Mouse (Mus musculus): ENCODE measurements around the gene Bcl2l10. TPM values are rescaled to one million over a fixed set of nuclear protein-coding genes. Genes with fewer than 3 reads are reported as not detected.
A peak's percentile ranks its signal among the peaks of the same experiment; 100 is the strongest.

Gene Bcl2l10
- total and polyA plus RNA-seq, 2 experiments, result not detected

DNA sequence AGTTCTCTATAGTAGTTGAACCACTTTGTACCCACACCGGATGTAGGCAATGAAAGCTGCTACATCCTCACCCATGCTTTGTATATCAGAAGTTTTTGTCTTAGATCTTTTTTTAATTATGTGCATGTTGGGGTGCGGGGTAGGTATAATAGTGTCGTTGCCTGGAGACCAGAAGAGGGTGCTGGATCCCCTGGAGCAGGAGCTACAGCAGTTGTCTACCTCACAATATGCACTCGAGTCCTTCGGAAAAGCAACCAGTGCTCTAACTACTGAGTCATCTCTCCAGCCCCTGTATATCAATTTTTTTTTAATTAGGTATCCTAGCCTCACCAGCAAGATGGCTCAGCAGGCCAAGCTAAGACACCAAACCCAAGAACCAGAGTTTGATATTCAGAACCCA lies 40.5 kb upstream of the Bcl2l10 start:
- no peak overlapping the region for H3K27ac ChIP-seq (replicated peaks; ENCODE audit: insufficient read depth, low read depth, low read length)
- no peak overlapping the region for H3K4me3 ChIP-seq (ENCODE audit: insufficient read depth, low read depth, low read length)
- TF ChIP-seq POLR2A (IDR thresholded peaks at IDR 0.05; ENCODE audit: extremely low read depth, insufficient read depth, low read length) (no peak), CTCF (IDR thresholded peaks at IDR 0.05; ENCODE audit: low read depth, low read length) (no peak)
- 92% methylated on average over 5 of the region's 5 CpGs for WGBS
- no peak overlapping the region for H3K9ac ChIP-seq (ENCODE audit: low read depth, low read length)
- no peaks in the 10 kb centered on the region for H3K4me1 ChIP-seq (ENCODE audit: control insufficient read depth, insufficient read depth, low read length)
- no peaks in the 10 kb centered on the region for H3K36me3 ChIP-seq (ENCODE audit: control insufficient read depth, insufficient read depth, low read length)
- H3K27me3 ChIP-seq (ENCODE audit: control insufficient read depth, insufficient read depth, low read length), result no peaks in the 10 kb centered on the region
- H3K79me2 ChIP-seq (ENCODE audit: control insufficient read depth, insufficient read depth, low read length), result no peaks in the 10 kb centered on the region
- no peak for DNase-seq (ENCODE audit: extremely low read depth, low read depth, low spot score)

DNA sequence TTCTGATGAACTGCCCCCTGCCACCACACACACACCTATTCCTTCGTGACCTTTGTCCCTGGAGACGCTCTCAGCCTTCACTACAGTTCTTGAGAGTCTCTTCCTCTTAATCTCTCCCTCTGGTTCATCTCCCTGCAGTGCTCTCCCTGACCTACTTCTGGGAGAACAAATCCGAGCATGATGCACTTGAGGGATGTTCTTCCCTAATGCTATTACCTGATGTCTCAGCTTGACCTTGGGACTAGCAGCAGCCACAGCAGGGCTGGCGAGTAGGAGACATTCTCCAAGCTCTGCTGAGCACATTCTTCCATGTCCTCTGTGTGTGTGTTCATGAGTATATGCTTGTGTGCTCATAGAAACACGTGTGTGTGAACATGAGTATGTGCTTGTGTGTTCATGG lies 38.9 kb upstream of the Bcl2l10 start:
- Histone ChIP-seq H3K36me3 (ENCODE audit: control insufficient read depth, insufficient read depth, low read length) (no peaks in the 10 kb centered on the region), H3K79me2 (ENCODE audit: control insufficient read depth, insufficient read depth, low read length) (no peaks in the 10 kb centered on the region), H3K27ac (replicated peaks; ENCODE audit: insufficient read depth, low read depth, low read length) (no peak overlapping the region), H3K27me3 (ENCODE audit: control insufficient read depth, insufficient read depth, low read length) (no peaks in the 10 kb centered on the region), H3K4me1 (ENCODE audit: control insufficient read depth, insufficient read depth, low read length) (peaks cover under 1% of the 10 kb centered on the region; the same call in 1 of the 2 replicates), H3K4me3 (ENCODE audit: insufficient read depth, low read depth, low read length) (no peak overlapping the region), H3K9ac (ENCODE audit: low read depth, low read length) (no peak overlapping the region)
- TF ChIP-seq CTCF (IDR thresholded peaks at IDR 0.05; ENCODE audit: low read depth, low read length) (no peak), POLR2A (IDR thresholded peaks at IDR 0.05; ENCODE audit: extremely low read depth, insufficient read depth, low read length) (no peak)
- 72% methylated on average over 5 of the region's 5 CpGs for WGBS
- DNase-seq (ENCODE audit: extremely low read depth, low read depth, low spot score), result no peak

DNA sequence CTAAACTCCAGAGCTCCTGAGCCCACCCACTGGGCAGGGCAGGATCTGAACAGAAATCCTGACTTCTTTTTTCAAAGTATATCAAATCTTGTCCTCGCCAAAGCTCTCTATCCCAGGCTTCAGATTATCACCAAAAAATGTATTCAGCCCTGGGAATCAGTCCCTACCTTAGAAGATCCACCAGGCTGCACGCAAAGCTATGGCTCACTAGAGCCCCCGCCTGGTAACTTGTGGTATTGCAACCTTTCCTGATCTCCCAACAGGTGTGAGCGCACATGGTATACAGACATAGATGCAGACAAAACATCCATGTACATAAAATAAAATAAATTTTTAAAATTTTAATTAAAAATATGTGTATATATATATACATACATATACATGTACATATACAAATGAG lies 35.5 kb upstream of the Bcl2l10 start:
- TF ChIP-seq POLR2A (IDR thresholded peaks at IDR 0.05; ENCODE audit: extremely low read depth, insufficient read depth, low read length) (no peak), CTCF (IDR thresholded peaks at IDR 0.05; ENCODE audit: low read depth, low read length) (peak; percentile 77)
- Histone ChIP-seq H3K9ac (ENCODE audit: low read depth, low read length) (no peak overlapping the region), H3K4me1 (ENCODE audit: control insufficient read depth, insufficient read depth, low read length) (peaks cover 2% of the 10 kb centered on the region; the same call in 1 of the 2 replicates), H3K4me3 (ENCODE audit: insufficient read depth, low read depth, low read length) (no peak overlapping the region), H3K27me3 (ENCODE audit: control insufficient read depth, insufficient read depth, low read length) (no peaks in the 10 kb centered on the region), H3K36me3 (ENCODE audit: control insufficient read depth, insufficient read depth, low read length) (no peaks in the 10 kb centered on the region), H3K27ac (replicated peaks; ENCODE audit: insufficient read depth, low read depth, low read length) (no peak overlapping the region), H3K79me2 (ENCODE audit: control insufficient read depth, insufficient read depth, low read length) (no peaks in the 10 kb centered on the region)
- DNase-seq (ENCODE audit: extremely low read depth, low read depth, low spot score), result peak; percentile 9
- 27% methylated on average over 4 of the region's 4 CpGs for WGBS

DNA sequence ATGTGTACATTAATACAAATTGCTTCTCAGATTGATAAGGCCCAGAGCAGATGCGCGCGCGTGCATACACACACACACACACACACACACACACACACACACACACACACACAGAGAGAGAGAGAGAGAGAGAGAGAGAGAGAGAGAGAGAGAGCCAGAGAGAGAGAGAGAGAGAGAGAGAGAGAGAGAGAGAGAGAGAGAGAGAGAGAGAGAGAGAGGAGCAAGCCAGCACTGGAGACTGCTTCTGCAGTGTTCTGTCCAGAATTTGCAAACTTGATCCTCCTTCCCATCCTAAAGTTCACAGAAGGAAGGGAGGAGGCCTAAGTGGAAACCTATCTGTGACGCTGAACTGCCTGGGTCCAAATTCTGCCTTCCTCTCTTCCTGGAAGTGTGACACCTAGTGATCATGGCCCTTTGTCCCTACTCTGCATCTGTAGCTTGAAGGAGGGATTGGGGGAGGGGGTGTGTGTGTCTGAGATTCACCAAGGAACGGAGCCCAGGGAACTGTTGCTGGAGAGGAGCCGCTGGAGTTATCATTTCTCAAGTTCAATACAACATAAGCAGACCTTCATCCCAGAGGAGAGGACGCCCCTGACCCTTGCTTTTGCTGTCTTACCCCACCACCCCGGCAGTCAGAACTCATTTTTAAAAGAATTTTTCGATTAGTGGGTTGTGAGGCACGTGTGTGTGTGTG lies 34.3 kb upstream of the Bcl2l10 start:
- Histone ChIP-seq H3K27me3 (ENCODE audit: control insufficient read depth, insufficient read depth, low read length) (no peaks in the 10 kb centered on the region), H3K27ac (replicated peaks; ENCODE audit: insufficient read depth, low read depth, low read length) (no peak overlapping the region), H3K4me1 (ENCODE audit: control insufficient read depth, insufficient read depth, low read length) (peaks cover 2% of the 10 kb centered on the region; the same call in 1 of the 2 replicates), H3K36me3 (ENCODE audit: control insufficient read depth, insufficient read depth, low read length) (no peaks in the 10 kb centered on the region), H3K9ac (ENCODE audit: low read depth, low read length) (no peak overlapping the region), H3K4me3 (ENCODE audit: insufficient read depth, low read depth, low read length) (peak overlapping the region; percentile 73; the same call in 1 of the 2 replicates), H3K79me2 (ENCODE audit: control insufficient read depth, insufficient read depth, low read length) (no peaks in the 10 kb centered on the region)
- DNase-seq (ENCODE audit: extremely low read depth, low read depth, low spot score), result no peak
- 47% methylated on average over 11 of the region's 11 CpGs for WGBS
- TF ChIP-seq CTCF (IDR thresholded peaks at IDR 0.05; ENCODE audit: low read depth, low read length) (no peak), POLR2A (IDR thresholded peaks at IDR 0.05; ENCODE audit: extremely low read depth, insufficient read depth, low read length) (no peak)

- under 1% methylated on average over 52 of the region's 52 CpGs for WGBS
- no peak overlapping the region for H3K27ac ChIP-seq (replicated peaks; ENCODE audit: insufficient read depth, low read depth, low read length)
Observed at GRCm38 (mm10) chr9:75313832-75314516, 33.6 kb upstream of the Bcl2l10 start.

More at GRCm38 (mm10) chr9:75313832-75314516, 33.6 kb upstream of the Bcl2l10 start:
- Histone ChIP-seq H3K9ac (ENCODE audit: low read depth, low read length) (peak overlapping the region; percentile 59), H3K79me2 (ENCODE audit: control insufficient read depth, insufficient read depth, low read length) (no peaks in the 10 kb centered on the region), H3K27me3 (ENCODE audit: control insufficient read depth, insufficient read depth, low read length) (no peaks in the 10 kb centered on the region), H3K4me1 (ENCODE audit: control insufficient read depth, insufficient read depth, low read length) (peaks cover 2% of the 10 kb centered on the region; the same call in 1 of the 2 replicates), H3K36me3 (ENCODE audit: control insufficient read depth, insufficient read depth, low read length) (no peaks in the 10 kb centered on the region), H3K4me3 (ENCODE audit: insufficient read depth, low read depth, low read length) (peak overlapping the region; percentile 73)
- DNase-seq (ENCODE audit: extremely low read depth, low read depth, low spot score), result no peak
- TF ChIP-seq CTCF (IDR thresholded peaks at IDR 0.05; ENCODE audit: low read depth, low read length) (no peak), POLR2A (IDR thresholded peaks at IDR 0.05; ENCODE audit: extremely low read depth, insufficient read depth, low read length) (0 out of 2 replicates have a peak, but pooled peaks have one; percentile 31)

Measured in liver, adult 2 months (tissue).